ENCODE assay signal across 8 mouse cellular contexts in the genomic region with DNA sequence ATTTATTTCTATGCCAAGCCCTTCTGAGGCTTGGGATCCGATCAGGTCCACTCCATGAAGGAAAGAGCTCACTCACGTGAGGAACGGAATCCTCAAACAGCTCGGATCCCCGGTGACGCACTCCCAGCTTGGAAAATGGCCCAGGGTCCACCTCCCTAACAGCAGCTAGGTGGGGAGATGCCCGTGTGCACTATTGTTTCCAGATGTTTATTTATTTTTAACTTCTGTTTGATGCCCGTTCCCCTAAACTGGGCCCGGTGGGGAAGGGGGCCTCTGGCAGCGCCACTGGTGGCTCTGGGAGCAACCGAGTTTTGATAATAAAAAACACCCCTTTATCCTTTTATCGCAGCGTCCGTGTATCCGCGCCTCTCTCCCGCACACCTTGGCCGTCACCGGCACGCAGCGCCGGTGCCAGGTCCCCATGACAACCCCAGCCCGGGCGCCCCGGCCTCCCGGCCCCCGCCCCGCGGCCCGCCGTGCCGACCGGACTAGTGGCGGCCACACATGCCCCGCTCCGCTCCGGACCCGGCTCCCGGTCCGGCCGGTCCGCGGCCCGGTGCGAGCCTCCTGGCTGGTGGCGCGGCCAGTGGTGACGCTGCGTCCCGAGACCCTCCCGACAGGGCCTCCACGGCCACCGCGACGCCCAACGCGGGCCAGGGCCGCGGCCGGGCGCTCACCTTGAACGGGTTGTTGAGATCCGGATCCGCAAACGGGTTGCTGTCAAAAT. TPM values are rescaled to one million over a fixed set of nuclear protein-coding genes. Genes with fewer than 3 reads are reported as not detected.
A peak's percentile ranks its signal among the peaks of the same experiment; 100 is the strongest.
DNase-seq lines count a peak whose midpoint lies in the region; ATAC-seq and TF ChIP-seq lines count a peak whose summit lies in the region.

No protein-coding gene starts in this region.

- H3K4me1 ChIP-seq in intestine, postnatal 0 days (replicated peaks; ENCODE audit: control insufficient read depth, insufficient read depth, low read length), result 0 out of 2 replicates have a peak, but pooled peaks cover 1% of the 10 kb centered on the region
- peaks cover 43% of the 10 kb centered on the region for H3K4me1 ChIP-seq in liver, embryonic 12.5 days
- H3K4me1 ChIP-seq in midbrain, embryonic 16.5 days (ENCODE audit: control insufficient read depth, insufficient read depth, low read length), result peaks cover 22% of the 10 kb centered on the region

- H3K27ac ChIP-seq in intestine, postnatal 0 days (ENCODE audit: low read depth, low read length), result peak overlapping the region; percentile 78
- H3K27ac ChIP-seq in liver, embryonic 12.5 days, result peak overlapping the region; percentile 74
- peak overlapping the region; percentile 93 for H3K27ac ChIP-seq in midbrain, embryonic 16.5 days (ENCODE audit: low read length)

- H3K9me3 ChIP-seq in intestine, postnatal 0 days (ENCODE audit: control insufficient read depth), result no peaks in the 10 kb centered on the region
- no peaks in the 10 kb centered on the region for H3K9me3 ChIP-seq in liver, embryonic 12.5 days (replicated peaks)
- H3K9me3 ChIP-seq in midbrain, embryonic 16.5 days (replicated peaks; ENCODE audit: control insufficient read depth, low read length, poor library complexity, severe bottlenecking), result no peaks in the 10 kb centered on the region

- H3K27me3 ChIP-seq in intestine, postnatal 0 days (replicated peaks; ENCODE audit: control insufficient read depth, insufficient read depth, low read length), result no peaks in the 10 kb centered on the region
- no peaks in the 10 kb centered on the region for H3K27me3 ChIP-seq in liver, embryonic 12.5 days (replicated peaks)
- no peaks in the 10 kb centered on the region for H3K27me3 ChIP-seq in midbrain, embryonic 16.5 days (ENCODE audit: control insufficient read depth, insufficient read depth, low read depth, low read length)

- H3K36me3 ChIP-seq in intestine, postnatal 0 days (ENCODE audit: control insufficient read depth, insufficient read depth), result no peaks in the 10 kb centered on the region
- no peaks in the 10 kb centered on the region for H3K36me3 ChIP-seq in liver, embryonic 12.5 days
- no peaks in the 10 kb centered on the region for H3K36me3 ChIP-seq in midbrain, embryonic 16.5 days (ENCODE audit: control insufficient read depth, insufficient read depth, low read length)

- H3K4me3 ChIP-seq in intestine, postnatal 0 days (ENCODE audit: low read depth, low read length), result peak overlapping the region; percentile 92
- H3K4me3 ChIP-seq in liver, embryonic 12.5 days, result peak overlapping the region; percentile 93
- H3K4me3 ChIP-seq in midbrain, embryonic 16.5 days (ENCODE audit: low read depth, low read length), result peak overlapping the region; percentile 81

- peak overlapping the region; percentile 90 for H3K4me2 ChIP-seq in intestine, postnatal 0 days (replicated peaks; ENCODE audit: low read depth)
- H3K4me2 ChIP-seq in liver, embryonic 12.5 days, result peak overlapping the region; percentile 95
- peak overlapping the region; percentile 75 for H3K4me2 ChIP-seq in midbrain, embryonic 16.5 days (ENCODE audit: low read length)

- ATAC-seq in intestine, postnatal 0 days, result peak; percentile 44
- ATAC-seq in liver, embryonic 12.5 days, result peak; percentile 67
- ATAC-seq in midbrain, embryonic 16.5 days, result peak; percentile 83

- WGBS in intestine, postnatal 0 days, result under 1% methylated on average over 55 of the region's 65 CpGs
- WGBS in liver, embryonic 12.5 days (ENCODE audit: insufficient replicate concordance), result under 1% methylated on average over 61 of the region's 65 CpGs
- under 1% methylated on average over 65 of the region's 65 CpGs for WGBS in midbrain, embryonic 16.5 days

- TF ChIP-seq CTCF in intestine, postnatal 0 days (IDR thresholded peaks at IDR 0.05; ENCODE audit: low read depth), result no peak

- DNase-seq in spleen, adult 12 weeks (ENCODE audit: low spot score), result peak; percentile 11
- DNase-seq in spleen, adult 18-20 months, result no peak
- peak; percentile 73 to 78 for DNase-seq in cerebellum, postnatal 10 days
- peak; percentile 46 for DNase-seq in gastrocnemius, postnatal 10 days
- DNase-seq in urinary bladder, postnatal 25 days (ENCODE audit: low spot score), result peak; percentile 34

- peak overlapping the region; percentile 95 for H3K9ac ChIP-seq in intestine, postnatal 0 days (ENCODE audit: low read depth, low read length)
- H3K9ac ChIP-seq in liver, embryonic 12.5 days, result peak overlapping the region; percentile 92
- H3K9ac ChIP-seq in midbrain, embryonic 16.5 days (ENCODE audit: low read depth, low read length), result peak overlapping the region; percentile 89

RNA-seq across cellular contexts. Expression of gene Scamp1, which starts 1.0 kb away (rescaled TPM):
- 10 to 100 TPM; 19.0 to 22.5 TPM for total RNA-seq in gastrocnemius, postnatal 10 days (2021)
- polyA plus RNA-seq in intestine, postnatal 0 days (2015; fragmentation: Nextera tagmentation; extraction: Ambion mirVana), result 11.8 and 14.0 TPM in 2 replicates
- polyA plus RNA-seq in liver, embryonic 12.5 days (2016; fragmentation: Nextera tagmentation; extraction: Ambion mirVana), result 11.7 TPM in 2 replicates
- polyA plus RNA-seq in midbrain, embryonic 16.5 days (2015; fragmentation: Nextera tagmentation; extraction: Ambion mirVana), result 206 and 219 TPM in 2 replicates

Comparison
In these comparisons a context has a peak if more than half of its experiments do, and no peak if none do; other contexts are left out.
1. DNase-seq: peak in spleen, adult 12 weeks (single experiment), cerebellum, postnatal 10 days (2 of 2), gastrocnemius, postnatal 10 days (single experiment) and urinary bladder, postnatal 25 days (single experiment); none in spleen, adult 18-20 months (0 of 2).
2. RNA of gene Scamp1, which starts 1.0 kb away (polyA plus RNA-seq): 206 to 219 TPM in midbrain, embryonic 16.5 days; 11.8 to 14.0 TPM in intestine, postnatal 0 days and 11.7 TPM in liver, embryonic 12.5 days; every median in the first group is over 10 times any median in the second.
3. Peak in every context shown above with its lines, with median percentiles within 50 percentile points of each other: ATAC-seq, H3K27ac ChIP-seq, H3K4me2 ChIP-seq, H3K4me3 ChIP-seq and H3K9ac ChIP-seq.